Mouse (Mus musculus) gastrocnemius, adult 2 months (tissue): ENCODE measurements around the gene Zc3h12a. TPM values are rescaled to one million over a fixed set of nuclear protein-coding genes. Genes with fewer than 3 reads are reported as not detected.

Source experiments
- DNase-seq: peaks from one replicate; pipeline ENCODE4 v3.0.0; 2022
- H3K27ac ChIP-seq: fragments of 200-600 bp; 2 replicates; pipeline ENCODE4 v1.8.1; 2022; ENCODE audit warnings: mild to moderate bottlenecking
- H3K4me3 ChIP-seq: fragments of 200-600 bp; 2 replicates; pipeline ENCODE4 v1.8.1; 2022; ENCODE audit warnings: mild to moderate bottlenecking, moderate library complexity
- CTCF ChIP-seq: fragments of 200-600 bp; IDR thresholded peaks from 2 replicates; pipeline ENCODE4 v1.8.1; 2022; ENCODE audit warnings: antibody characterized with exemption, mild to moderate bottlenecking, moderate library complexity
- intact Hi-C: fragments of 180-260 bp; cut with DNase I; formaldehyde crosslinking; loops from one replicate; pipeline ENCODE4 v1.15.1; 2025
- total RNA-seq, 2 experiments: library from RNA; stranded (reverse); gene quantifications; 2 replicates each; pipeline ENCODE4 v1.2.3; 2021

Zc3h12a gene
- total RNA-seq, 2 experiments from 2014 or later: 2.6 TPM

GRCm38 (mm10) chr4:125136303-125136888, 8.8 kb upstream of the Zc3h12a start:
- DNase-seq: no peak
- no peak for TF ChIP-seq CTCF
- intact Hi-C loops: no loop called here
- H3K4me3 ChIP-seq: no peak overlapping the region
- no peak overlapping the region for H3K27ac ChIP-seq

GRCm38 (mm10) chr4:125135076-125135855, 7.6 kb upstream of the Zc3h12a start:
- TF ChIP-seq CTCF: no peak
- Histone ChIP-seq H3K4me3 (no peak overlapping the region), H3K27ac (no peak overlapping the region)
- no peak for DNase-seq
- intact Hi-C loops: no loop called here

GRCm38 (mm10) chr4:125134631-125135030, 7.0 kb upstream of the Zc3h12a start:
- TF ChIP-seq CTCF: no peak
- DNase-seq: no peak
- H3K27ac ChIP-seq: no peak overlapping the region
- H3K4me3 ChIP-seq: no peak overlapping the region
- intact Hi-C loops: no loop called here

GRCm38 (mm10) chr4:125134192-125134591, 6.6 kb upstream of the Zc3h12a start:
- H3K27ac ChIP-seq: no peak overlapping the region
- no peak for DNase-seq
- TF ChIP-seq CTCF: no peak
- H3K4me3 ChIP-seq: no peak overlapping the region
- intact Hi-C loops: no loop called here

- TF ChIP-seq CTCF: peak; percentile 74
- intact Hi-C loops: no loop called here
- H3K4me3 ChIP-seq: no peak overlapping the region
- no peak overlapping the region for H3K27ac ChIP-seq
- peak; percentile 69 for DNase-seq
Observed at GRCm38 (mm10) chr4:125132394-125132793, 4.8 kb upstream of the Zc3h12a start.

- TF ChIP-seq CTCF: no peak
- no peak overlapping the region for H3K4me3 ChIP-seq
- intact Hi-C loops: no loop called here
- H3K27ac ChIP-seq: peak overlapping the region; percentile 2; the same call in 1 of the 2 replicates
- peak; percentile 72 for DNase-seq
Observed at GRCm38 (mm10) chr4:125131493-125131892, 3.9 kb upstream of the Zc3h12a start.

GRCm38 (mm10) chr4:125126761-125127160, 879 bp downstream of the Zc3h12a start:
- Histone ChIP-seq H3K4me3 (peak overlapping the region; percentile 100), H3K27ac (peak overlapping the region; percentile 99)
- TF ChIP-seq CTCF: no peak
- no peak for DNase-seq
- intact Hi-C loops: no loop called here

- Histone ChIP-seq H3K27ac (peak overlapping the region; percentile 99), H3K4me3 (peak overlapping the region; percentile 100)
- no peak for TF ChIP-seq CTCF
- intact Hi-C loops: no loop called here
- no peak for DNase-seq
Observed at GRCm38 (mm10) chr4:125126186-125126585, 1.5 kb downstream of the Zc3h12a start.

GRCm38 (mm10) chr4:125125361-125125921, 2.2 kb downstream of the Zc3h12a start:
- TF ChIP-seq CTCF: no peak
- peak overlapping the region; percentile 100 for H3K4me3 ChIP-seq
- peak; percentile 57 for DNase-seq
- peak overlapping the region; percentile 99 for H3K27ac ChIP-seq
- intact Hi-C loops: no loop called here

GRCm38 (mm10) chr4:125124424-125125209, 3.0 kb downstream of the Zc3h12a start:
- no peak for TF ChIP-seq CTCF
- Histone ChIP-seq H3K4me3 (peak overlapping the region; percentile 100), H3K27ac (peak overlapping the region; percentile 99)
- intact Hi-C loops: no loop called here
- DNase-seq: peak; percentile 67

- intact Hi-C loops: no loop called here
- TF ChIP-seq CTCF: no peak
- Histone ChIP-seq H3K27ac (peak overlapping the region; percentile 99), H3K4me3 (peak overlapping the region; percentile 54)
- DNase-seq: no peak
Observed at GRCm38 (mm10) chr4:125123279-125123671, 4.4 kb downstream of the Zc3h12a start.

GRCm38 (mm10) chr4:125122431-125123278, 5.0 kb downstream of the Zc3h12a start:
- TF ChIP-seq CTCF: 0 out of 2 replicates have a peak, but pooled peaks have one; percentile 2
- Histone ChIP-seq H3K4me3 (peak overlapping the region; percentile 54), H3K27ac (peak overlapping the region; percentile 99)
- intact Hi-C loops: no loop called here
- DNase-seq: peak; percentile 79
